Mouse (Mus musculus) embryonic facial prominence, embryonic 14.5 days (tissue): ENCODE measurements at regions not wholly inside any gene's neighbourhood (a gene's known extent, or its start where the extent isn't known, plus 50 kb on each side); places are given as distances from the start of the nearest gene placed in this dataset.

Experiments used
- ATAC-seq: fragments of 200-750 bp; cut with Nextera tagmentation; 2 replicates; pipeline ENCODE4 v1.8.0; 2017; ENCODE audit warnings: low read depth, moderate number of reproducible peaks, moderate TSS enrichment
- DNase-seq: peaks from one replicate; pipeline ENCODE4 v3.0.0-alpha.2; 2015; ENCODE audit warnings: low spot score
- H3K27ac ChIP-seq: fragments of 300-500 bp; sonication (generic); replicated peaks from 2 replicates; pipeline ENCODE4 v1.5.1; 2014; ENCODE audit warnings: low read depth, mild to moderate bottlenecking, low read length, moderate library complexity
- H3K27me3 ChIP-seq: fragments of 300-500 bp; sonication (generic); replicated peaks from 2 replicates; pipeline ENCODE4 v1.6.1; 2014; ENCODE audit warnings: low read length; ENCODE audit not compliant: control insufficient read depth, insufficient read depth
- H3K36me3 ChIP-seq: fragments of 300-500 bp; sonication (generic); 2 replicates; pipeline ENCODE4 v1.6.1; 2014; ENCODE audit warnings: low read length, mixed read lengths; ENCODE audit not compliant: control insufficient read depth, insufficient read depth
- H3K4me1 ChIP-seq: fragments of 300-500 bp; sonication (generic); 2 replicates; pipeline ENCODE4 v1.6.1; 2014; ENCODE audit warnings: antibody characterized with exemption, low read length; ENCODE audit not compliant: control insufficient read depth, insufficient read depth
- H3K4me2 ChIP-seq: fragments of 300-500 bp; sonication (generic); 2 replicates; pipeline ENCODE4 v1.6.1; 2014; ENCODE audit warnings: low read depth, mild to moderate bottlenecking, low read length, moderate library complexity, mixed read lengths
- H3K4me3 ChIP-seq: fragments of 300-500 bp; sonication (generic); 2 replicates; pipeline ENCODE4 v1.5.1; 2014; ENCODE audit warnings: low read depth, mild to moderate bottlenecking, low read length
- H3K9ac ChIP-seq: fragments of 300-500 bp; sonication (generic); 2 replicates; pipeline ENCODE4 v1.6.1; 2014; ENCODE audit warnings: low read depth, mild to moderate bottlenecking, low read length, moderate library complexity, mixed read lengths
- H3K9me3 ChIP-seq: fragments of 300-500 bp; sonication (generic); 2 replicates; pipeline ENCODE4 v1.6.1; 2016; ENCODE audit warnings: low read length; ENCODE audit not compliant: control insufficient read depth
- WGBS: fragments of 180-500 bp; shearing (Covaris S2); extraction: QIAGEN DNeasy Blood & Tissue Kit; methylation state at CpG from one replicate; pipeline ENCODE4 v1.1.7; 2014; 5-methylcytosine and 5-hydroxymethylcytosine counted together

DNA sequence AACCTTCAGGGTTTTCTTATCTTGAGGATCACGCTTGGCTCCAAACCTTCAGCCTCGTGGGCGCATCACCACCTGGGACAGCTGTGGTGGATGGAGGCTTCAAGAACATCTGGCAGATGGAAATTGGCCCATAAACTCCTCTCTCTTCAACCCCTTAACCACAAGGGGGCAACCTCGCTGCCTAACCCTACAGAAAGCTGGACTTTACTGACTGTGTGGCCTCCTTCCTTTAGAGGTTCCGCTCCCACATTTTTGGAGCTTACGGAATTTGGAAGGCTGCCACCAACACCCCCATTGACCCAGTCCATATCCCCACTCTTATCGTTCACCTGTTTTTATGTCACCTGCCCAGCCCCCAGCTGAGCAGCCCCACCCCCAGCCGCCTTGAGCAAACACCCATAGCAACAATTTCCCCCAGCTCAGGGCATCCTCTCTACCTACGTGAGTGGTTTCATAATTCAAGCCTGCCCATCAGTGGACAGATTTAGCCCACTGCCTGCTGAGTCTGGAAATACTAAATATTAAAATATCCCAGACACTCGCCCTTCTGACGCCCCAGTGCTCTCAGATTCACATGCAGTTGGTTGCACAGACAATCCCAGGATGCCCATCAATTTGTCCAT, 167.0 kb upstream of the Slc22a22 start:
- H3K4me2 ChIP-seq = no peak overlapping the region
- WGBS = 53% methylated on average over 11 of the region's 11 CpGs
- H3K9me3 ChIP-seq = no peaks in the 10 kb centered on the region
- H3K4me1 ChIP-seq = no peaks in the 10 kb centered on the region
- H3K9ac ChIP-seq = no peak overlapping the region
- H3K27me3 ChIP-seq = no peaks in the 10 kb centered on the region
- H3K4me3 ChIP-seq = no peak overlapping the region
- no peak for ATAC-seq
- H3K36me3 ChIP-seq = no peaks in the 10 kb centered on the region
- H3K27ac ChIP-seq = no peak overlapping the region
- peak; percentile 50 for DNase-seq

DNA sequence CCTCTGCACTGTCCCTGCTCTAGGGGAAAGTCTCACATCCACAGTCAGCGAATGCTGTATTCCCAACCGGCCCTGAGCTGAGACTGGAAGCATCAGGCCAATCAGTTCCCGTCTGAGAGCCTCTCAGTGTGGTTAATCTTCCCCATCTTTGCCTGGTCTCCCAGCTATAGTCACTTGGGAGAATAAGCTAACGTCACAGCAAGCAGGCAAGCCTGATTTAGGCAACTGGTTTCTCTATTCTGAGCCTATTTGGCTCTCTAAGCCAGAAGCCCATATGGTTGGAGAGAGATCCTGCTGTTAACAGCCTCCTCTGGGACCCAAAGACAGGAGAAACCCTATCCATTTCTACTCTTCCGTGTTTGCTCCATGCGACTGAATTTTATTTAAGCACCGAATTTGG, 161.7 kb upstream of the Slc22a22 start:
- WGBS = 42% methylated on average over 7 of the region's 7 CpGs
- ATAC-seq (peak; percentile 87), DNase-seq (peak; percentile 69)

DNA sequence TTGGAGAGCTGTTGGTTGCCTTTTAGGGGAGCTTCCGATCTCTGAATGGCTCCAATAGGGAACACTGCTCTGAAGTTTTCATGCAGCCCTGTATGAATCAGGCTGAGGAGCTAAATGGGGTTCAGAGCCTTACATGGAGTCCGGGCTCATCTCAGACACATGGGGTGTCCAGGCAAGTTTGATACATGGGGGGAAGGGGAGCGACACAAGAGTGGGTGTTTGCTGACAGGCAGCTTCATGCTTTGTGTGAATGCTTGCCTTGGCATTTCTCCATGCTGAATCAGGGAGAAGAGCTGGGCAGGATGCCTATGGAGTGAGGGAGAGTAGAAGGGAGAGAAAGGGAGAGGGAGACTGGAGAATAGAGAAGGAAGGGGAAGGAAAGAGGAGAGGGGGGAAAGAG, 155.6 kb upstream of the Slc22a22 start:
- WGBS = 75% methylated on average over 3 of the region's 3 CpGs
- Histone ChIP-seq H3K4me2 (no peak overlapping the region), H3K36me3 (no peaks in the 10 kb centered on the region), H3K9me3 (no peaks in the 10 kb centered on the region), H3K4me1 (no peaks in the 10 kb centered on the region; the same call in 1 of the 2 replicates), H3K27ac (no peak overlapping the region; the same call in 1 of the 2 replicates), H3K27me3 (no peaks in the 10 kb centered on the region), H3K9ac (no peak overlapping the region), H3K4me3 (no peak overlapping the region)
- DNase-seq (peak; percentile 60), ATAC-seq (no peak)

More for the DNA sequence above, 161.7 kb upstream of the Slc22a22 start:
- H3K36me3 ChIP-seq = no peaks in the 10 kb centered on the region
- H3K9ac ChIP-seq = no peak overlapping the region
- no peak overlapping the region for H3K27ac ChIP-seq
- H3K4me3 ChIP-seq = no peak overlapping the region
- H3K27me3 ChIP-seq = no peaks in the 10 kb centered on the region
- H3K4me1 ChIP-seq = 0 out of 2 replicates have a peak, but pooled peaks cover 5% of the 10 kb centered on the region
- no peak overlapping the region for H3K4me2 ChIP-seq
- no peaks in the 10 kb centered on the region for H3K9me3 ChIP-seq

DNA sequence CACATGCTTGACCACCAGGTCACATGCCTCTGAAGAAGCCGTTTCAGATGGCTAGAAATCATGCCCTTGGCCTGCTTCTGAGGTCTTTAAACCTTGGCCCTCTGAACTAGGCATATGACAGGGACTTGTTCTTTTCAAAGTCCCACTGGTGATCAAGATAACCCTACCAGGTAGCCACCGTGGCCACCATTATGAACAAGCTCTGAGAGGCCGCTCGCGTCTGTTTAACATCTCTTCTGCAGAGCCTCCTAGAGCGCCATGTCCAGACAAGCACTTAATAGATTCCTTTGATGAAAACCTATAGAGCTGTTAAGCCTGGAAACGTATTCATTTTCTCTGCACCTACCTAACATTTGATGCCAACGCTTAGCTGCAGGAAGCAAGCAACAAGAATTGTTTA, 155.1 kb upstream of the Slc22a22 start:
- Histone ChIP-seq H3K9ac (no peak overlapping the region), H3K27ac (no peak overlapping the region), H3K27me3 (no peaks in the 10 kb centered on the region), H3K36me3 (no peaks in the 10 kb centered on the region), H3K9me3 (no peaks in the 10 kb centered on the region), H3K4me2 (no peak overlapping the region), H3K4me1 (no peaks in the 10 kb centered on the region; the same call in 1 of the 2 replicates), H3K4me3 (no peak overlapping the region)
- ATAC-seq = no peak
- no peak for DNase-seq
- 77% methylated on average over 8 of the region's 8 CpGs for WGBS

DNA sequence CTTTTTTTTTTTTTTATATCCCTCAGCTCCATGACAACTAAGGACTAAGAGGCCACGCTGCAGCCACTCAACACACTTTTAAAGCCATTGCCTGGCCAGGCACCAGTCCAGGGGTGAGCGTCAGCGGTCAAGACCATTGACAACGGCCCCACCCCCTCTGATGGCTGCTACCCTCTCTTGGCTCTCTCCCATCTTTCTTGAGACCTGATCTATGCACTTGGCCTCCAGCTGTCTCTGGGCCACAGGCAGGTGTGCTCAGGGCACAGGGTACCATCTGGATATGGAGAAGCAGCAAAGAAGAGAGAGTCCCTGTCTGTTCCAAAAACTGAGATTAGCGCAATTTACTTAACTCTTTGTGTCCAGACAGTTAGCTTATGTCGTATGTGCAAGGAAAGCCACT, 141.0 kb upstream of the Slc22a22 start:
- peaks cover 5% of the 10 kb centered on the region; the same call in 1 of the 2 replicates for H3K4me1 ChIP-seq
- no peak overlapping the region for H3K4me3 ChIP-seq
- ATAC-seq = no peak
- WGBS = 89% methylated on average over 6 of the region's 6 CpGs
- no peak overlapping the region for H3K4me2 ChIP-seq
- DNase-seq = no peak
- no peaks in the 10 kb centered on the region for H3K27me3 ChIP-seq
- no peak overlapping the region for H3K9ac ChIP-seq
- H3K27ac ChIP-seq = no peak overlapping the region
- no peaks in the 10 kb centered on the region for H3K9me3 ChIP-seq
- H3K36me3 ChIP-seq = no peaks in the 10 kb centered on the region

DNA sequence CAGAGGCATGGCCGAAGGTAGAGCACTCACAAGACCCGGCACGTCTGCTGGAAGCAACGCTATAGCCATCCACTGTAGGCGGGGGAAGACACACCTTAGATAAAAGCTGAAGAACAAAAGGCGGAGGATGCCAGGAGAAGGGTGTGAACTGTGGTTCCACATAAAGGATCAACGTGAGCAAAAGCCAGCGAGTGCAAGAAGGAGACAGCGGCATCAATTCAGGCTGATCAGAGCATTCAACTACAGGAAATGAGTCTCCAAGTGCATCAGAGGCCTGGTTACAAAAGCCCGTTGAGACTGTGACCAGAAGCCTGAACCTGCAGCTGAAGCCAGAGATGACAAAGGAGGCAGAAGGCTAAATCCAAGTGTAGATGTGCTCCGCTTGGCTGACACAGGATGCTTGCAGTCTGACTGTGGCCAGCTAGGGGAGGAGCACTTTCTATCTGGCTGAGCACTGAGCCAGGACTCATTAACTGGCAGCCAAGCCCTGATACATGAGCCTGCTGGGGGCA, 139.5 kb upstream of the Slc22a22 start:
- ATAC-seq (peak; percentile 68; the same call in 1 of the 2 replicates), DNase-seq (peak; percentile 64)
- no peaks in the 10 kb centered on the region for H3K27me3 ChIP-seq
- WGBS = 57% methylated on average over 11 of the region's 11 CpGs
- H3K27ac ChIP-seq = no peak overlapping the region
- H3K4me2 ChIP-seq = no peak overlapping the region
- no peaks in the 10 kb centered on the region for H3K36me3 ChIP-seq
- H3K4me3 ChIP-seq = no peak overlapping the region
- H3K9ac ChIP-seq = no peak overlapping the region
- peaks cover 5% of the 10 kb centered on the region; the same call in 1 of the 2 replicates for H3K4me1 ChIP-seq
- no peaks in the 10 kb centered on the region for H3K9me3 ChIP-seq

DNA sequence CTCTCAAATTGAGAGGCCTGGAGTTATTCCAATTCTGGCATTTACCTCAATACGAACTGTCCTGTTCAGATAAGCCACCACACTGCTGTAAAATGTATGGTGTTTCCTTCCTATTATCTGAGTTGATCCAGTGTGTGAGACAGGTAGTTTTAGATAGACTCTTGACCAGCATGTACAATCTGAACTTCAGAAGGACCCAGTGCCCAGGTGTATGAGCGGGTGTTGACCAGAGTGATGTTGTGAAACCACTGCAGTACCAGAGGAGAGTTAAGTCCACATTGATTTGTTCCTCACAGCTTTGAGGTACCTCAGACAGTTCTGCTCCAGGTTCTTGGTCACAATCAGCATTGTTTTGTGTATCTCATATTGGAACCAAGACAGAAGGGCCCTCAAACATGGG, 132.6 kb upstream of the Slc22a22 start:
- no peaks in the 10 kb centered on the region for H3K27me3 ChIP-seq
- H3K4me3 ChIP-seq = no peak overlapping the region
- H3K36me3 ChIP-seq = no peaks in the 10 kb centered on the region
- no peak overlapping the region for H3K4me2 ChIP-seq
- H3K9me3 ChIP-seq = no peaks in the 10 kb centered on the region
- DNase-seq (no peak), ATAC-seq (no peak)
- no peaks in the 10 kb centered on the region for H3K4me1 ChIP-seq
- no peak overlapping the region for H3K27ac ChIP-seq
- 93% methylated on average over 2 of the region's 2 CpGs for WGBS
- H3K9ac ChIP-seq = no peak overlapping the region

DNA sequence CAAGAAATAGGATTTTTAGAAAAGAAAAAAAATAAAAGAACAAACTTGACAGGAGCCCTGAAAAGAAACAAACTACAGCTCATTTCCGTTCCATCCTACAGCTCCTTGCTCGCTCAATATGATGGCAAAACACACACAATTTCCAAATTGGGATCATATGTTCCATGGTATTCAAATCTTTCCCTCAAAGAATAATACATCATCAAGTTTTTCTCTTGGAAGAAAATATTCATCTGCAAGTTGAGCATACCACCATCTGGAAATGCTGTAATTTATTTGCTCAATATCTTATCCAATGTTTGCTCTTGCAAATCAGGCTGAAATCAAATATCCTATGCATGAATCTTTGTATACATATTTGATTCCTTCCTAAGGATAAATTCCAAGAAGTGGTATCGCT, 131.1 kb upstream of the Slc22a22 start:
- no peak overlapping the region for H3K9ac ChIP-seq
- H3K36me3 ChIP-seq = no peaks in the 10 kb centered on the region
- DNase-seq (peak; percentile 71), ATAC-seq (no peak)
- H3K4me1 ChIP-seq = no peaks in the 10 kb centered on the region
- no peaks in the 10 kb centered on the region for H3K27me3 ChIP-seq
- no peak overlapping the region for H3K4me2 ChIP-seq
- H3K9me3 ChIP-seq = no peaks in the 10 kb centered on the region
- H3K27ac ChIP-seq = no peak overlapping the region
- 54% methylated on average over 3 of the region's 3 CpGs for WGBS
- H3K4me3 ChIP-seq = no peak overlapping the region

DNA sequence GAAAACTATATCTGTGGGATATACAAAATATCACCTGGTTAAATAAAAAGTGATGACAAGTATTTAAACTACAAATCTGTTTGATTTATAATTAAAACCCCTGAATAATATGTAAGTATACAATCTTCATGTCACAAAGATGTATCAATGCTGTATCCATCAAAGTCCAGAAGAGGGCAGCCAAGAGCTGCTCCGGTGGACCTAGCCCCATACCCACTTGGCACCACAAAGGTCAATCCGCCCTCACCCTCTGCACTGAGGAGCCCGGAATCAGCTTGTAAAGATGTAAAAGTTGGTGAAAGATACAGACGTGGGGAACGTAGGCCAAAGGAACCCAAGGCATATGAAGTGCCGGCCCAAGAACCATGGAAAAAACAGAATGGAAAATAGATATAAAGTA, 123.1 kb upstream of the Slc22a22 start:
- no peak overlapping the region for H3K27ac ChIP-seq
- H3K9me3 ChIP-seq = no peaks in the 10 kb centered on the region
- H3K9ac ChIP-seq = no peak overlapping the region
- peak; percentile 55 for DNase-seq
- H3K36me3 ChIP-seq = no peaks in the 10 kb centered on the region
- H3K4me3 ChIP-seq = no peak overlapping the region
- no peaks in the 10 kb centered on the region for H3K4me1 ChIP-seq
- ATAC-seq = 0 out of 2 replicates have a peak, but pooled peaks have one; percentile 77
- WGBS = 17% methylated on average over 6 of the region's 6 CpGs
- H3K4me2 ChIP-seq = no peak overlapping the region
- H3K27me3 ChIP-seq = no peaks in the 10 kb centered on the region
